Comparison of ENCODE assay signal across 10 mouse cellular contexts in the genomic region with DNA sequence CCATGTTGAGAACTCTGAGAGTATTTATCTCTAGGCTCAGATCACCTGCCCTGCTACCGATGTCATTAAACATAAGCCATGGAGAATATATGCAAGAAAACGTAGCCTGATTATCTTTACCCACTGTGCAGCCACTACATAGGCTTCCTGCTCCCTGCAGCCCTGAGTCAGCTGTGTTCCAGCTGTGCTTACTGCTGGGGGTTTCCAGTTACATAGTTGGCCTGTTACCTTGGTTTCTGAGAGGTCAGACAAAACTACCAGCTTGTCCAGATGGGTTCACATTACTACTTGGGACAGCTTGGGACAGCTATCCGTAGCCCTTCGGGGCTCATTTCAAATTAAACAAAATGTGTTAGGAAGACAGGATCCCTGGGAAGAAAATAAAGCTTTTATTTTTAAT. TPM values are rescaled to one million over a fixed set of nuclear protein-coding genes. Genes with fewer than 3 reads are reported as not detected.
DNase-seq lines count a peak whose midpoint lies in the region; ATAC-seq and TF ChIP-seq lines count a peak whose summit lies in the region.
"Had no signal": no experiment of that assay in that cellular context is flagged by ENCODE, and none has a peak within 500 bp of the region (broad histone marks: within the 10 kb centered on the region; RNA-seq: fewer than 3 reads in every experiment).

No protein-coding gene starts in this region.

- no peaks in the 10 kb centered on the region for H3K27me3 ChIP-seq in kidney, postnatal 0 days (ENCODE audit: insufficient read depth, low read length)
- no peaks in the 10 kb centered on the region for H3K27me3 ChIP-seq in kidney, adult 2 months (replicated peaks; ENCODE audit: control insufficient read depth, insufficient read depth, low read length)
- no peaks in the 10 kb centered on the region for H3K27me3 ChIP-seq in embryonic facial prominence, embryonic 12.5 days
- H3K27me3 ChIP-seq in liver, embryonic 16.5 days (ENCODE audit: control insufficient read depth, insufficient read depth, low read depth, low read length): no peaks in the 10 kb centered on the region
- H3K27me3 ChIP-seq in forebrain, embryonic 11.5 days (ENCODE audit: control insufficient read depth, insufficient read depth, low read length): no peaks in the 10 kb centered on the region
- H3K27me3 ChIP-seq: limb, embryonic 15.5 days; neural tube, embryonic 12.5 days; Patski had no signal

- H3K9ac ChIP-seq in kidney, postnatal 0 days (ENCODE audit: low read depth, low read length): no peak overlapping the region
- H3K9ac ChIP-seq in embryonic facial prominence, embryonic 12.5 days: no peak overlapping the region
- H3K9ac ChIP-seq in liver, embryonic 16.5 days (ENCODE audit: low read depth, low read length): no peak overlapping the region; the same call in 1 of the 2 replicates
- no peak overlapping the region for H3K9ac ChIP-seq in forebrain, embryonic 11.5 days (ENCODE audit: low read length)
- H3K9ac ChIP-seq: limb, embryonic 15.5 days; neural tube, embryonic 12.5 days had no signal

- H3K4me3 ChIP-seq in kidney, postnatal 0 days (replicated peaks; ENCODE audit: low read depth, low read length): no peak overlapping the region
- H3K4me3 ChIP-seq in kidney, adult 2 months (ENCODE audit: insufficient read depth, low read depth, low read length): no peak overlapping the region
- no peak overlapping the region for H3K4me3 ChIP-seq in cortical plate, adult 2 months (ENCODE audit: insufficient read depth, low read length)
- H3K4me3 ChIP-seq in embryonic facial prominence, embryonic 12.5 days: no peak overlapping the region
- no peak overlapping the region for H3K4me3 ChIP-seq in liver, embryonic 16.5 days (ENCODE audit: low read depth, low read length)
- no peak overlapping the region for H3K4me3 ChIP-seq in forebrain, embryonic 11.5 days (ENCODE audit: low read depth, low read length)
- H3K4me3 ChIP-seq: limb, embryonic 15.5 days; neural tube, embryonic 12.5 days had no signal

- no peak overlapping the region for H3K4me2 ChIP-seq in kidney, postnatal 0 days (ENCODE audit: low read length)
- H3K4me2 ChIP-seq in embryonic facial prominence, embryonic 12.5 days (replicated peaks): no peak overlapping the region
- H3K4me2 ChIP-seq in liver, embryonic 16.5 days (ENCODE audit: low read depth, low read length): peak overlapping the region; percentile 3; the same call in 1 of the 2 replicates
- H3K4me2 ChIP-seq in forebrain, embryonic 11.5 days (ENCODE audit: low read depth, low read length, severe bottlenecking): no peak overlapping the region
- H3K4me2 ChIP-seq: limb, embryonic 15.5 days; neural tube, embryonic 12.5 days had no signal

- DNase-seq in kidney, postnatal 0 days (ENCODE audit: low spot score): peak; percentile 37
- no peak for DNase-seq in kidney, adult 2 months
- no peak for DNase-seq in ovary, postnatal 14 days (ENCODE audit: low spot score)
- no peak for DNase-seq in forebrain, embryonic 11.5 days (ENCODE audit: low spot score)

- H3K9me3 ChIP-seq in kidney, postnatal 0 days (replicated peaks; ENCODE audit: low read length): no peaks in the 10 kb centered on the region
- H3K9me3 ChIP-seq in embryonic facial prominence, embryonic 12.5 days: no peaks in the 10 kb centered on the region
- H3K9me3 ChIP-seq in liver, embryonic 16.5 days (replicated peaks; ENCODE audit: control insufficient read depth, low read length): no peaks in the 10 kb centered on the region
- H3K9me3 ChIP-seq in forebrain, embryonic 11.5 days (ENCODE audit: control insufficient read depth, low read length): no peaks in the 10 kb centered on the region
- H3K9me3 ChIP-seq: limb, embryonic 15.5 days; neural tube, embryonic 12.5 days had no signal

- H3K27ac ChIP-seq in kidney, postnatal 0 days: peak overlapping the region; percentile 76; the same call in 1 of the 2 replicates
- H3K27ac ChIP-seq in kidney, adult 2 months (ENCODE audit: insufficient read depth, low read depth, low read length): no peak overlapping the region
- H3K27ac ChIP-seq in cortical plate, adult 2 months (ENCODE audit: insufficient read depth, low read length): peak overlapping the region; percentile 80; the same call in 1 of the 2 replicates
- peak overlapping the region; percentile 41; the same call in 1 of the 2 replicates for H3K27ac ChIP-seq in embryonic facial prominence, embryonic 12.5 days
- H3K27ac ChIP-seq in liver, embryonic 16.5 days (ENCODE audit: low read length): peak overlapping the region; percentile 60
- no peak overlapping the region for H3K27ac ChIP-seq in forebrain, embryonic 11.5 days (ENCODE audit: low read depth, low read length)
- H3K27ac ChIP-seq: neural tube, embryonic 12.5 days had no signal

- H3K36me3 ChIP-seq in kidney, postnatal 0 days (ENCODE audit: insufficient read depth, low read length): no peaks in the 10 kb centered on the region
- H3K36me3 ChIP-seq in kidney, adult 2 months (ENCODE audit: control insufficient read depth, insufficient read depth, low read length): no peaks in the 10 kb centered on the region
- H3K36me3 ChIP-seq in embryonic facial prominence, embryonic 12.5 days: no peaks in the 10 kb centered on the region
- H3K36me3 ChIP-seq in liver, embryonic 16.5 days (ENCODE audit: control insufficient read depth, insufficient read depth): no peaks in the 10 kb centered on the region
- no peaks in the 10 kb centered on the region for H3K36me3 ChIP-seq in forebrain, embryonic 11.5 days (ENCODE audit: control insufficient read depth, insufficient read depth, low read length)
- H3K36me3 ChIP-seq: limb, embryonic 15.5 days; neural tube, embryonic 12.5 days had no signal

- no peak for TF ChIP-seq CTCF in kidney, postnatal 0 days (IDR thresholded peaks at IDR 0.05; ENCODE audit: low read depth)
- TF ChIP-seq CTCF in kidney, adult 2 months (conservative IDR thresholded peaks at IDR 0.05; ENCODE audit: insufficient read depth, insufficient read length, low read depth, low read length): no peak
- no peak for TF ChIP-seq CTCF in cortical plate, adult 2 months (IDR thresholded peaks at IDR 0.05; ENCODE audit: extremely low read depth, insufficient read depth, low read length)

- ATAC-seq in kidney, postnatal 0 days (replicated peaks; ENCODE audit: low FRiP score, low read depth): no peak
- ATAC-seq in embryonic facial prominence, embryonic 12.5 days (ENCODE audit: insufficient number of reproducible peaks, insufficient read depth, low FRiP score, low TSS enrichment): no peak
- ATAC-seq in liver, embryonic 16.5 days (ENCODE audit: low read depth): 0 out of 2 replicates have a peak, but pooled peaks have one; percentile 25
- no peak for ATAC-seq in forebrain, embryonic 11.5 days (replicated peaks; ENCODE audit: low FRiP score)
- ATAC-seq: Patski had no signal

- H3K4me1 ChIP-seq in kidney, postnatal 0 days (replicated peaks; ENCODE audit: insufficient read depth, low read length): no peaks in the 10 kb centered on the region
- no peaks in the 10 kb centered on the region for H3K4me1 ChIP-seq in kidney, adult 2 months (ENCODE audit: control insufficient read depth, insufficient read depth, low read length)
- no peaks in the 10 kb centered on the region for H3K4me1 ChIP-seq in cortical plate, adult 2 months (ENCODE audit: control insufficient read depth, insufficient read depth, low read length)
- H3K4me1 ChIP-seq in embryonic facial prominence, embryonic 12.5 days: peaks cover 19% of the 10 kb centered on the region
- peaks cover 45% of the 10 kb centered on the region for H3K4me1 ChIP-seq in liver, embryonic 16.5 days (ENCODE audit: control insufficient read depth, low read depth, low read length)
- H3K4me1 ChIP-seq in forebrain, embryonic 11.5 days (replicated peaks; ENCODE audit: control insufficient read depth, insufficient read depth, low read length): no peaks in the 10 kb centered on the region
- H3K4me1 ChIP-seq: limb, embryonic 15.5 days; neural tube, embryonic 12.5 days had no signal

- TF ChIP-seq POLR2A in kidney, adult 2 months (IDR thresholded peaks at IDR 0.05; ENCODE audit: low read depth, low read length): no peak
- no peak for TF ChIP-seq POLR2A in cortical plate, adult 2 months (IDR thresholded peaks at IDR 0.05; ENCODE audit: extremely low read depth, insufficient read depth, low read length)

- 56% methylated on average over 4 of the region's 4 CpGs for WGBS in kidney, postnatal 0 days
- 66% methylated on average over 4 of the region's 4 CpGs for WGBS in kidney, adult 2 months
- WGBS in embryonic facial prominence, embryonic 12.5 days: 28% methylated on average over 4 of the region's 4 CpGs
- 55% methylated on average over 4 of the region's 4 CpGs for WGBS in liver, embryonic 16.5 days (ENCODE audit: insufficient replicate concordance)
- 76% methylated on average over 4 of the region's 4 CpGs for WGBS in forebrain, embryonic 11.5 days

RNA-seq across cellular contexts. Expression of gene Nxpe2, which starts 0.9 kb away (rescaled TPM):
- 0.87 and 2.1 TPM in 2 replicates for polyA plus RNA-seq in kidney, postnatal 0 days (2015; fragmentation: Nextera tagmentation; extraction: Ambion mirVana)
- polyA plus RNA-seq in kidney, adult 2 months (2012; rRNA removed): 0.81 and 1.4 TPM in 2 replicates
- 0.81 and 1.2 TPM in 2 replicates for polyA plus RNA-seq in cortical plate, adult 2 months (2012; rRNA removed)
- polyA plus RNA-seq in embryonic facial prominence, embryonic 12.5 days (2016; fragmentation: Nextera tagmentation; extraction: Ambion mirVana): 1.1 and 1.2 TPM in 2 replicates
- 120 and 126 TPM in 2 replicates for polyA plus RNA-seq in liver, embryonic 16.5 days (2015; fragmentation: Nextera tagmentation; extraction: Ambion mirVana)
- polyA plus RNA-seq in forebrain, embryonic 11.5 days (2014; fragmentation: Nextera tagmentation; extraction: Ambion mirVana): 0.73 and 1.2 TPM in 2 replicates

Comparison
In these comparisons a context has a peak if more than half of its experiments do, and no peak if none do; other contexts are left out.
1. H3K27ac ChIP-seq: peak in kidney, postnatal 0 days (single experiment), cortical plate, adult 2 months (single experiment), embryonic facial prominence, embryonic 12.5 days (single experiment) and liver, embryonic 16.5 days (single experiment); none in kidney, adult 2 months (single experiment) and forebrain, embryonic 11.5 days (single experiment).
2. RNA of gene Nxpe2, which starts 0.9 kb away (polyA plus RNA-seq): 120 to 126 TPM in liver, embryonic 16.5 days; 0.87 to 2.1 TPM in kidney, postnatal 0 days, 0.81 to 1.4 TPM in kidney, adult 2 months, 0.73 to 1.2 TPM in forebrain, embryonic 11.5 days, 1.1 to 1.2 TPM in embryonic facial prominence, embryonic 12.5 days and 0.81 to 1.2 TPM in cortical plate, adult 2 months; every median in the first group is over 10 times any median in the second.